Mouse (Mus musculus): Measurements from ENCODE around the gene Gm13272.
"Not testable (repeated sequence)": the region's sequence is repeated elsewhere in the genome, so short reads cannot be mapped to it uniquely, and the experiment has no call there.

The Gm13272 gene

DNA sequence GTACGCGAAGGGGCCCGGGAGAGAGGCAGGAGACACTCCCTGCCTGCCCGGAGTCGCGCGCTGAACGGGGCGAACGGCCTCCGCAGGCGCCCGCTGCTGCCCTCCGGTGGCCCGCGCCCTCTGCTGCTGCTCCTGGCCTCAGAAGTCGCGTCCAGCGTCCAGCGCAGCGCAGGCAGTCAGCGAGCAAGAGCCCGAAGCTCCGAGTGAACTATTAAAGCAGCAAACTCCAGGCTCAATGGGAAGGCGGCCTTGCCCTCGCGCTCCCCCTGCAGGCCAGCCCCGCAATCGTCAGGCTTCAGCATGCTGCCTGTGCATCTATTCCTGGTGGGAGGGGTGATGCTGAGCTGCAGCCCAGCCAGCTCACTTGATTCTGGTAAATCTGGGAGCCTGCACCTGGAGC is at the start of gene Gm13272:
Gene Gm13272 (plus strand): TSS at position 301 of the 400 bp plus-strand sequence.
- CTCF ChIA-PET, POLR2A ChIA-PET: not testable (repeated sequence)

DNA sequence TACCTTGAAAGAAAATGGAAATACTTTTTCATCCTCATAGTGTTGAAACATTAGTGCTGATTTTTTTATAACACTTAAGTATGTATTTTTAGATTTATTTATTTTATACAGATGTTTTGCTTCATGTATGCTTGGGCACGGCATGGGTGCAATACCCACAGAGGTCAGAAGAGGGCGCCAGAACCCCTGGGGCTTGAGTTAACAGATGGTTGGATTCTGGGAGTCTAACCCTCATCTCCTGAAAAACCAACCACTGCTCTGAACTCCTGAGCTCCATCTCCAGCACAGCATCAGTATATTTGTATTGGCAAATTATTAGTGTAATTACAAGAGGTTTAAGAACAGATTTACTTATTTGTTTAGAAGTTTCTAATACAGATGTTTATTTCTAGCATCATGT is 41.2 kb upstream of the Gm13272 start:
- POLR2A ChIA-PET, result interaction anchor here in 1 of 4 experiments (0.9 kb wide), 1 partner anchor 15 kb away, joined by 3 read pairs; no protein-coding TSS in a partner anchor
- CTCF ChIA-PET, result interaction anchor here in 3 of 4 experiments (0.5 to 1.0 kb wide), 4 partner anchors 17 to 784 kb away, joined by 3 to 4 read pairs (median 3); no protein-coding TSS in a partner anchor

DNA sequence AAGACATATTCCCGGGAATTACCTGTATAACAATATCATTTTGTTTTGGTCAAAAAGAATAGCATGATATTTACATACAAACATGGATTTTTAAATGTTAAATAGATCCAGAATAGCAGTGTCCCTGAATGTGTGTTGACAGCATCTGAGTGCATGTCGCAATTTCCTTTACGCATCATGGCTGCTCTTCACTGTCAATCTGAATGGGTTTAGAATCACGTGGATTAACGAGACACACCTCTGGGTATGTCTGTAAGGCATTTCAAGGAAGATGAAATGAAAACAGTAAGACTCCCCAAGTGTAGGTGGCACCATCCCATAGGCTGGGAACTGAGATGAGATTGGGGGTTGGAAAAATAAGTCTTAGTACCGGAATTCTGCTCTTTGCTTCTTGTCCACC is 40.6 kb upstream of the Gm13272 start:
- ChIA-PET POLR2A (interaction anchor here in 1 of 4 experiments (0.9 kb wide), 1 partner anchor 16 kb away, joined by 3 read pairs; no protein-coding TSS in a partner anchor), CTCF (interaction anchor here in 3 of 4 experiments (0.5 to 1.0 kb wide), 4 partner anchors 18 to 785 kb away, joined by 3 to 4 read pairs (median 3); no protein-coding TSS in a partner anchor)

DNA sequence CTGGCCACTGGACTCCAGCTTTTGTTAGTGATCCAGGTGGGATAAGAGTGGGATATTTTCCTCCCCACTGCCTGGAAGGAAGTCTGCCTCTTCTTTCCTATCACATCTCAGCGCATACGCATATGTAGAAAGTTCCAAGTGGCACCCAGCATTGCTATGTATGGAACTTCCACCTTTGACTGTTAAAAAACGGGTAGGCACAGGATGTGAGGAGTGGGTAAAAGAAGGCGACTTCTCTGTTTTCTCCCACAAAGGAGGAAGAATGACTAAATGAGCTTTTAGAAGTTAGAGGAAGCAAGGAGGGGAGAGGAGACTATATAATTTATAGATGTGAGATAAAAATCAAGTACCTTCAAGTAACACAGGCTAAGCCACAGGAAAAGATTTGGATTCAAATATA is 38.2 kb upstream of the Gm13272 start:
- CTCF ChIA-PET, result no interaction called here
- POLR2A ChIA-PET, result no interaction called here

DNA sequence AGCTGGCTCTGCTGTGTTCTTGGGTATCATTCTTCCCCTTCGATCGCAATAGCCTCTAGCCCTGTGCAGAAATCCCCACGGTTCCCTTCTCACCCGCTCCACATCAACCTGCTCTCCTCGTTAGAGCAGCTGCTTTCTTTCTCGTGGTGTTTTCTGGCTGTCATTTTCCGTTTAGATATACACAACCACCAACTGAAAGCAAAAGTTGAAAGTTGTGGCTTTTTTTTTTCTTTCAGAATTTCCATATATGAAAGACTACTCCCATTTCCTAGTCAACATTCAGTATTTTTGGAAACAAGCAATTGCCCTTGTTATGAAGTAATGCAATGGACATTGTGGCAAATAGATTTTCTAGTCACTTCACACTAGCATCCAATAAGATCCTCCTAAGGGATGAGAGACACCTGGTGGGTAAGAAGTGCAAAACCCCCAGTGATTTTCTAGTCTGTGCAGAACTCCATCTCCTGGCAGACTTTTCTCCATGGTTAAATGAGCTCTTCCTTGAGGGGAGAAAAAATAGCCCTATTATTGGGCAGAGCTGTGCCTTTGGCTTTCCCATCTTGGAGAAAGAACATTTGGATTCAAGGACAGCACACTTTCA is 36.8 kb upstream of the Gm13272 start:
- ChIA-PET POLR2A (no interaction called here), CTCF (interaction anchor here in 3 of 4 experiments (0.9 to 2.1 kb wide), 5 partner anchors 20 to 124 kb away, joined by 3 to 9 read pairs (median 4); partner anchors contain the start of gene Klhl9 (in 1 of the 3))

DNA sequence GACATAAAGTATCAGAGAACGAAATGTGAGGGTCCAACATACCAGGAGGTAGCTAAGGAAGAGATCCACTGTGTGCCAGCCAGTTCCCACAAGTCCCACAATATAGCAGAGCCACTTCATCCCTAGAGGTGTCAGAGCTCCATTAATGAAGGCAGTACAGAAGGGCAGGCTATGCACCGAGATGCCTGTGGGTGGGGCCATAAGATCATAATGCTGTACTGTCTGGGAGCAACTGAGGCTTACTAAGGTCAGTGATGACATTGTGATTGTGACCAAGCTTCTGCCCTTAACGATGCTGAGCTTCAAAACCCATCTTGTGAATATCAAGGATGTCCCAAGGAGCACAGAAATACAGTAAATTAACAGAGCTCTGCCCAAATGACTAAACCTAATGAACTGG is 35.4 kb upstream of the Gm13272 start:
- POLR2A ChIA-PET, result interaction anchor here in 1 of 4 experiments (1.1 to 1.7 kb wide), 2 partner anchors 10 to 22 kb away, joined by 3 to 8 read pairs; partner anchors contain the start of gene Klhl9
- CTCF ChIA-PET, result interaction anchor here in 3 of 4 experiments (0.9 to 2.1 kb wide), 6 partner anchors 10 to 123 kb away, joined by 3 to 9 read pairs (median 4); partner anchors contain the start of gene Gm13271 (in 1 of the 3)

DNA sequence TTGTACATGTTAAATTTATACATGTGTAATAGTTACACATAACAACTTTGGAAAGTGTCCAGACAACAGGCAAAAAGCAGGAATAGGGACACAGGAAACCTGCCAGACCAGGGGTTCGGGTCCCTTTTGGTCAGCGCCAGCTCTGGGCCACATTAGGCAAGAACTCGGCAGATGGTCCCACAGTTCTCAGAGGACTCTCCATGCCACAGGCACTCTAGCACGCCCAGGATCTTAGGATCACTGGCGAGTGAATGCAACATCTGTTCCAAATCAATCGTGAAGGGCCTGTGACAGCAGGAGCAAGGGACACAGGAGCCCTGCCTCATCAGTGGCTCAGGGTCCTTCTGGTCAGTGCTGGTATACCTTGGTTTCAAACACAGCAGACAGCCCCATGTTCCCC is 29.7 kb upstream of the Gm13272 start:
- POLR2A ChIA-PET, result no interaction called here

DNA sequence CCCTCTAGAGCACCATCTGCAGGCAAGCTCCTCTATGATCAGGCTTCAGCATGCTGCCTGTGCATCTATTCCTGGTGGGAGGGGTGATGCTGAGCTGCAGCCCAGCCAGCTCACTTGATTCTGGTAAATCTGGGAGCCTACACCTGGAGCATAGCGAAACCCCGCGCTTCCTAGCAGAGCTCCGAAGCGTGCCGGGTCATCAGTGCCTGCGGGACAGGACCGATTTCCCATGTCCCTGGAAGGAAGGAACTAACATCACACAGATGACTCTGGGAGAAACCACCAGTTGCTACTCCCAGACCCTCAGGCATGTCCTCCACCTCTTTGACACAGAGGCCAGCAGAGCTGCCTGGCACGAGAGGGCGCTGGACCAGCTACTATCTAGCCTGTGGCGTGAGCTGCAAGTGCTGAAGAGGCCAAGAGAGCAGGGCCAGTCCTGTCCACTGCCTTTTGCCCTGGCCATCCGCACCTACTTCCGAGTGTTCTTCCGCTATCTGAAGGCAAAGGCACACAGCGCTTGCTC is 24.8 kb upstream of the Gm13272 start, which contains the start of gene Gm13271:
Gene Gm13271 (plus strand): TSS at position 51 of the 523 bp plus-strand sequence.
- ChIA-PET POLR2A (interaction anchor here in 1 of 4 experiments (1.1 to 1.2 kb wide), 2 partner anchors 10 to 183 kb away, joined by 3 read pairs; no protein-coding TSS in a partner anchor), CTCF (interaction anchor here in 1 of 4 experiments (0.9 kb wide), 1 partner anchor 11 kb away, joined by 4 read pairs; no protein-coding TSS in a partner anchor)

More for the DNA sequence above, 29.7 kb upstream of the Gm13272 start:
- CTCF ChIA-PET, result no interaction called here

DNA sequence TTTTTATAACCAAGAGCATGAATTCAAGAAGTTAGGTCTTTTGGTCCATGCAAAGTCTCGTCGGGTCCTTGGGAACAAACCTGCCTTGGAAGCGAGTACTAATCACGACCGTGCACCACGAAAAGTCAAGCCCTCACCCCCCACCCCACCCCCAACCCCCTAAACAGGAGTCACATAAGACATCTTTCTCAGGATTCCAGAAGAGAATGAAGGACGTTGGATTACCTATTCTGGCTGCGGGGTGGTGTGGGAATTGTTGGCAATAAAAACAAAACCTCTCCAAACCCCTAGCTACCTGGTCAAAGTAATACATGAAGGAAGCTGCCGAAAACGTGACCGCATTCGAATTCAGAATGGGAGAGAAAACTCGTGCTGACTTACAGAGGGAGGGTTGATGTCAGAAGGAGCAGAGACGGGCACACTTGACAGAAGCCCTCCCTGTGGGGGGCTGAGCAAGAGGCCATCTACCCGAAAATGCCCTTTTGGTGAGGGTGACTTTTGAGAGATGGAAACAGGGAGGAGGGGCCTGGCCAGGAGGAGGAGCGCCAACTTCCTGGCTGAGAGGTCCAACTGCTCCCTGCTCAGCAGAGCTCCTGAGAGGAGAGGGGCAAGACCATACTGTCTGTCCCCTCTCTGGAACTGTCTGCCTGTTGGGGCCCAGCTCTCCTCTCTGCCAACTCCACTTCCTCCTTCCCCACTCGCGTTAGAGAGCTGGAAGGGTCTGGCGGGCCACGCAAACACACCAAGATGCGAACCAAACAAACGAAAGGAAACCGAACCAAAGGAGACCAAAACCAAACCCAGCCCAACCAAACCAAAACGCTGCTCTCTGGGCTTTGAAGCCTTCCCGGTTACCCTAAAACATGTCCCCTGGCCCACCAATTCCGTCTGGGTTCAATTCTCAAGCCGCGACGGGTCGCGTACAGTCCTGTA is 22.8 kb upstream of the Gm13272 start:
- ChIA-PET CTCF (interaction anchor here in 2 of 4 experiments (0.6 to 1.4 kb wide), 6 partner anchors 22 to 550 kb away, joined by 3 to 5 read pairs (median 3); no protein-coding TSS in a partner anchor), POLR2A (interaction anchor here in 2 of 4 experiments (0.7 kb wide), 2 partner anchors 375 to 388 kb away, joined by 3 to 5 read pairs; no protein-coding TSS in a partner anchor)

DNA sequence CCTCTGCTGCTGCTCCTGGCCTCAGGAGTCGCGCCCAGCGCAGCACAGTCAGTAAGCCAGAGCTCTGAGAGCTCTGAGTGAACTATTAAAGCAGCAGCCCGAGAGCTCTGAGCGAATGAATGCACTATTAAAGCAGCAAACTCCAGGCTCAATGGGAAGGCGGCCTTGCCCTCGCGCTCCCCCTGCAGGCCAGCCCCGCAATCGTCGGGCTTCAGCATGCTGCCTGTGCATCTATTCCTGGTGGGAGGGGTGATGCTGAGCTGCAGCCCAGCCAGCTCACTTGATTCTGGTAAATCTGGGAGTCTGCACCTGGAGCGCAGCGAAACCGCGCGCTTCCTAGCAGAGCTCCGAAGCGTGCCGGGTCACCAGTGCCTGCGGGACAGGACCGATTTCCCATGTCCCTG is 22.0 kb upstream of the Gm13272 start:
- POLR2A ChIA-PET, result not testable (repeated sequence)
- CTCF ChIA-PET, result interaction anchor here in 2 of 4 experiments (0.6 to 1.4 kb wide), 7 partner anchors 23 to 549 kb away, joined by 3 to 5 read pairs (median 3); no protein-coding TSS in a partner anchor

DNA sequence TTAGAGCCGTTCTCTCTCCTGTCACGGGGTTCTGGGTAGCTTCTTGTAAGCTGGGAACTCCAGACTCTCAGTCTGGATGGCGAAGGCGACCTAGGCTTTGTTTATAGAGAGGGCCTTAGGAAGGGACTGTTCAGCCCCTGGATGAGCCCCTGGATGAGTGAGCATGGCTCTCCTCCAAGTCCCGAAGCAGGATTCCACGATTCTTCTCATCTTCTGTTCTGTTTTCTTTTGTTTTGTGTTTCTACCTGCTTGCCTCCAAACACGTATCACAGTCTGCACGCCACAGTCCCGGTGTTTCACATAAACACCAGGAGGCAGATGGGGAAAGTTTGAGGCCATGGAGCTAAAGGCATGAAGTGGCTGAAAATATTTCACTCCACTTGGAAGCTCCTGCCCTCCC is 20.9 kb upstream of the Gm13272 start:
- CTCF ChIA-PET, POLR2A ChIA-PET: not testable (repeated sequence)

DNA sequence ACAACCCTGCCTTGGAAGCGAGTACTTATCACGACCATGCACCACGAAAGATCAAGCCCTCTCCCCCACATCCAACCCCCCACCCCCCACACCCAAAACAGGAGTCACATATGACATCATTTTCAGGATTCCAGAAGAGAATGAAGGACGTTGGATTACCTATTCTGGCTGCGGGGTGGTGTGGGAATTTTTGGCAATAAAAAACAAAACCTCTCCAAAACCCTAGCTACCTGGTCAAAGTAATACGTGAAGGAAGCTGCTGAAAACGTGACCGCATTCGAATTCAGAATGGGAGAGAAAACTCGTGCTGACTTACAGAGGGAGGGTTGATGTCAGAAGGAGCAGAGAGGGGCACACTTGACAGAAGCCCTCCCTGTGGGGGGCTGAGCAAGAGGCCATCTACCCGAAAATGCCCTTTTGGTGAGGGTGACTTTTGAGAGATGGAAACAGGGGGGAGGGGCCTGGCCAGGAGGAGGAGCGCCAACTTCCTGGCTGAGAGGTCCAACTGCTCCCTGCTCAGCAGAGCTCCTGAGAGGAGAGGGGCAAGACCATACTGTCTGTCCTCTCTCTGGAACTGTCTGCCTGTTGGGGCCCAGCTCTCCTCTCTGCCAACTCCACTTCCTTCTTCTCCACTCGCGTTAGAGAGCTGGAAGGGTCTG is 19.9 kb upstream of the Gm13272 start, which contains the start of gene Gm13283:
Gene Gm13283 (plus strand): TSS at position 510 of the 659 bp plus-strand sequence.
- POLR2A ChIA-PET, result interaction anchor here in 1 of 4 experiments (0.6 kb wide), 1 partner anchor 36 kb away, joined by 3 read pairs; no protein-coding TSS in a partner anchor
- CTCF ChIA-PET, result not testable (repeated sequence)

DNA sequence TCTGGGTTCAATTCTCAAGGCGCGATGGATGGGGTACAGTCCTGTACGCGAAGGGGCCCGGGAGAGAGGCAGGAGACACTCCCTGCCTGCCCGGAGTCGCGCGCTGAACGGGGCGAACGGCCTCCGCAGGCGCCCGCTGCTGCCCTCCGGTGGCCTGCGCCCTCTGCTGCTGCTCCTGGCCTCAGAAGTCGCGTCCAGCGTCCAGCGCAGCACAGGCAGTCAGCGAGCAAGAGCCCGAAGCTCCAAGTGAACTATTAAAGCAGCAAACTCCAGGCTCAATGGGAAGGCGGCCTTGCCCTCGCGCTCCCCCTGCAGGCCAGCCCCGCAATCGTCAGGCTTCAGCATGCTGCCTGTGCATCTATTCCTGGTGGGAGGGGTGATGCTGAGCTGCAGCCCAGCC is 19.2 kb upstream of the Gm13272 start:
- POLR2A ChIA-PET, result not testable (repeated sequence)

DNA sequence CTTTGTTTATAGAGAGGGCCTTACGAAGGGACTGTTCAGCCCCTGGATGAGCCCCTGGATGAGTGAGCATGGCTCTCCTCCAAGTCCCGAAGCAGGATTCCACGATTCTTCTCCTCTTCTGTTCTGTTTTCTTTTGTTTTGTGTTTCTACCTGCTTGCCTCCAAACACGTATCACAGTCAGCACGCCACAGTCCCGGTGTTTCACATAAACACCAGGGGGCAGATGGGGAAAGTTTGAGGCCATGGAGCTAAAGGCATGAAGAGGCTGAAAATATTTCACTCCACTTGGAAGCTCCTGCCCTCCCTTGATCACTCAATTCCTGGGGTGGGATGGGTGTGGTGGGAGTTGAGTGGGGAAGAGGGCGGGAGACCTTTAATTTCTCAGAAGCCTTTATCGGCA is 17.9 kb upstream of the Gm13272 start:
- CTCF ChIA-PET, result interaction anchor here in 1 of 4 experiments (1.1 kb wide), 1 partner anchor 23 kb away, joined by 3 read pairs; no protein-coding TSS in a partner anchor
- POLR2A ChIA-PET, result not testable (repeated sequence)

More for the DNA sequence above, 19.2 kb upstream of the Gm13272 start:
- CTCF ChIA-PET, result not testable (repeated sequence)

DNA sequence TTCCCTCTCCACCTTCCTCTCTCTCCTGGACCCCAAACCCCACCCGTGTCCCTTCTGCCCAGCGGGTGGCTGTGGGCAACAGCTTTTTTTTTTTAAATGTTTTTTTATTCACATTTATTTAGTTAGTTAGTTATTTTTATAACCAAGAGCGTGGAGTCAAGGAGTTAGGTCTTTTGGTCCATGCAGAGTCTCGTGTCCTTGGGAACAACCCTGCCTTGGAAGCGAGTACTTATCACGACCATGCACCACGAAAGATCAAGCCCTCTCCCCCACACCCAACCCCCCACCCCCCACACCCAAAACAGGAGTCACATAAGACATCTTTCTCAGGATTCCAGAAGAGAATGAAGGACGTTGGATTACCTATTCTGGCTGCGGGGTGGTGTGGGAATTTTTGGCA is 17.3 kb upstream of the Gm13272 start:
- POLR2A ChIA-PET, result not testable (repeated sequence)
- CTCF ChIA-PET, result interaction anchor here in 1 of 4 experiments (0.7 to 1.1 kb wide), 2 partner anchors 11 to 24 kb away, joined by 3 to 4 read pairs; no protein-coding TSS in a partner anchor

DNA sequence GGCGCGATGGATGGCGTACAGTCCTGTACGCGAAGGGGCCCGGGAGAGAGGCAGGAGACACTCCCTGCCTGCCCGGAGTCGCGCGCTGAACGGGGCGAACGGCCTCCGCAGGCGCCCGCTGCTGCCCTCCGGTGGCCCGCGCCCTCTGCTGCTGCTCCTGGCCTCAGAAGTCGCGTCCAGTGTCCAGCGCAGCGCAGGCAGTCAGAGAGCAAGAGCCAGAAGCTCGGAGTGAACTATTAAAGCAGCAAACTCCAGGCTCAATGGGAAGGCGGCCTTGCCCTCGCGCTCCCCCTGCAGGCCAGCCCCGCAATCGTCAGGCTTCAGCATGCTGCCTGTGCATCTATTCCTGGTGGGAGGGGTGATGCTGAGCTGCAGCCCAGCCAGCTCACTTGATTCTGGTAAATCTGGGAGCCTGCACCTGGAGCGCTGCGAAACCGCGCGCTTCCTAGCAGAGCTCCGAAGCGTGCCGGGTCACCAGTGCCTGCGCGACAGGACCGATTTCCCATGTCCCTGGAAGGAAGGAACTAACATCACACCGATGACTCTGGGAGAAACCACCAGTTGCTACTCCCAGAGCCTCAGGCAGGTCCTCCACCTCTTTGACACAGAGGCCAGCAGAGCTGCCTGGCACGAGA is 16.1 kb upstream of the Gm13272 start:
- POLR2A ChIA-PET, result not testable (repeated sequence)
- CTCF ChIA-PET, result interaction anchor here in 1 of 4 experiments (1.2 kb wide), 1 partner anchor 67 kb away, joined by 3 read pairs; no protein-coding TSS in a partner anchor

DNA sequence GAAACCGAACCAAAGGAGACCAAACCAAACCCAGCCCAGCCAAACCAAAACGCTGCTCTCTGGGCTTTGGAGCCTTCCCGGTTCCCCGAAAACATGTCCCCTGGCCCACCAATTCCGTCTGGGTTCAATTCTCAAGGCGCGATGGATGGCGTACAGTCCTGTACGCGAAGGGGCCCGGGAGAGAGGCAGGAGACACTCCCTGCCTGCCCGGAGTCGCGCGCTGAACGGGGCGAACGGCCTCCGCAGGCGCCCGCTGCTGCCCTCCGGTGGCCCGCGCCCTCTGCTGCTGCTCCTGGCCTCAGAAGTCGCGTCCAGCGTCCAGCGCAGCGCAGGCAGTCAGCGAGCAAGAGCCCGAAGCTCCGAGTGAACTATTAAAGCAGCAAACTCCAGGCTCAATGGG is 6.1 kb upstream of the Gm13272 start, which contains the start of gene Gm13290:
Gene Gm13290 (plus strand): TSS at position 301 of the 400 bp plus-strand sequence.
- POLR2A ChIA-PET, CTCF ChIA-PET: not testable (repeated sequence)

DNA sequence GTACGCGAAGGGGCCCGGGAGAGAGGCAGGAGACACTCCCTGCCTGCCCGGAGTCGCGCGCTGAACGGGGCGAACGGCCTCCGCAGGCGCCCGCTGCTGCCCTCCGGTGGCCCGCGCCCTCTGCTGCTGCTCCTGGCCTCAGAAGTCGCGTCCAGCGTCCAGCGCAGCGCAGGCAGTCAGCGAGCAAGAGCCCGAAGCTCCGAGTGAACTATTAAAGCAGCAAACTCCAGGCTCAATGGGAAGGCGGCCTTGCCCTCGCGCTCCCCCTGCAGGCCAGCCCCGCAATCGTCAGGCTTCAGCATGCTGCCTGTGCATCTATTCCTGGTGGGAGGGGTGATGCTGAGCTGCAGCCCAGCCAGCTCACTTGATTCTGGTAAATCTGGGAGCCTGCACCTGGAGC is 3.0 kb upstream of the Gm13272 start, which contains the start of gene Gm13289:
Gene Gm13289 (plus strand): TSS at position 301 of the 400 bp plus-strand sequence.
- POLR2A ChIA-PET, CTCF ChIA-PET: not testable (repeated sequence)

Measured in embryonic stem cell, embryonic (primary cell).